ENCODE assay signal across 15 mouse cellular contexts in genomic region chr9:95331275-95331674, GRCm38 (mm10).
"Had no signal": no experiment of that assay in that cellular context is flagged by ENCODE, and none has a peak within 500 bp of the region (broad histone marks: within the 10 kb centered on the region; RNA-seq: fewer than 3 reads in every experiment).

No protein-coding gene starts in this region.

- ATAC-seq: hindbrain, embryonic 16.5 days; inflammation-experienced regulatory T-cells, adult 6 months; intestine, embryonic 15.5 days; intestine, postnatal 0 days had no signal

- DNase-seq: gastrocnemius, adult 2 months; gastrocnemius, postnatal 10 days; gastrocnemius, postnatal 25 days; heart, adult 18-20 months; heart, postnatal 10 days; kidney, adult 18-20 months; kidney, adult 8-10 months; kidney, postnatal 14 days; kidney, postnatal 36 days; liver; liver, embryonic 13.5 days had no signal
